Mouse (Mus musculus) kidney, adult 2 months (tissue): ENCODE measurements around the gene Usp36.

Experiments used
- CTCF ChIP-seq: fragments of 200-500 bp; conservative IDR thresholded peaks from 2 replicates; pipeline ENCODE4 v1.5.1; 2011; ENCODE audit warnings: low read depth, mild to moderate bottlenecking, control low read depth, low read length, moderate library complexity, mixed read lengths; ENCODE audit not compliant: insufficient read depth, insufficient read length
- POLR2A ChIP-seq: fragments of 200-500 bp; IDR thresholded peaks from one replicate; pipeline ENCODE4 v1.6.1; 2011; ENCODE audit warnings: low read depth, low read length, control low read depth

DNA sequence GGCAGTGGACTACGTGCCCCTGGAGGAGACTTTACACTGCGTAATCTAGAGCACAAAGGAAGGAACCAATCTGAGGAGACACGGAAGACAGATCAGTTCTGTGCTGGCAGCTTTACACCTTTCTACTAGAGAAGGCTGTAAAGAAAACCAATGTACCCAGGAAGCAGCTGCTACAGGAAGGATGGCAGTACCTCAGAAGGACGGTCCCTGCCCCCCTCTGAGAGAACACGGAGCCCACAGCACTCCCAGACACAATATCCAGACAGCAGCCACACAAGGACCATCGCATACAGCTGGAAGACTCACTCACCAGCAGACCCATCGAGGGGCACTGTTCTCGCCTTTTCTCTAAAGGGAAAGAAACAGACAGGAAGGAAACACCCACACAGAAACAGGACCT lies 30.0 kb downstream of the Usp36 start:
- TF ChIP-seq CTCF (no peak), POLR2A (no peak)
